Mouse (Mus musculus) forebrain, postnatal 0 days (tissue): Measurements from ENCODE around the gene Pum2. TPM values are rescaled to one million over a fixed set of nuclear protein-coding genes. Genes with fewer than 3 reads are reported as not detected.

Experiments used
- ATAC-seq: fragments of 200-750 bp; cut with Nextera tagmentation; 2 replicates; pipeline ENCODE4 v1.8.0; 2017; ENCODE audit warnings: mild to moderate bottlenecking, moderate library complexity
- DNase-seq: peaks from one replicate; pipeline ENCODE4 v3.0.0-alpha.2; 2015
- H3K27ac ChIP-seq: fragments of 300-500 bp; sonication (generic); 2 replicates; pipeline ENCODE4 v1.5.1; 2014; ENCODE audit warnings: low read depth, mild to moderate bottlenecking, antibody characterized with exemption, low read length, moderate library complexity, mixed read lengths
- H3K27me3 ChIP-seq: fragments of 300-500 bp; sonication (generic); 2 replicates; pipeline ENCODE4 v1.6.1; 2014; ENCODE audit warnings: mild to moderate bottlenecking, low read length, mixed read lengths; ENCODE audit not compliant: insufficient read depth
- H3K36me3 ChIP-seq: fragments of 300-500 bp; sonication (generic); 2 replicates; pipeline ENCODE4 v1.6.1; 2014; ENCODE audit warnings: mild to moderate bottlenecking, moderate library complexity; ENCODE audit not compliant: insufficient read depth
- H3K4me1 ChIP-seq: fragments of 300-500 bp; sonication (generic); 2 replicates; pipeline ENCODE4 v1.6.1; 2014; ENCODE audit warnings: antibody characterized with exemption; ENCODE audit not compliant: insufficient read depth
- H3K4me2 ChIP-seq: fragments of 300-500 bp; sonication (generic); 2 replicates; pipeline ENCODE4 v1.6.1; 2014; ENCODE audit warnings: low read depth, mild to moderate bottlenecking, moderate library complexity
- H3K4me3 ChIP-seq: fragments of 300-500 bp; sonication (generic); 2 replicates; pipeline ENCODE4 v1.5.1; 2014; ENCODE audit warnings: low read depth, low read length, mixed read lengths
- H3K9ac ChIP-seq: fragments of 300-500 bp; sonication (generic); 2 replicates; pipeline ENCODE4 v1.6.1; 2014; ENCODE audit warnings: mild to moderate bottlenecking
- H3K9me3 ChIP-seq: fragments of 300-500 bp; sonication (generic); 2 replicates; pipeline ENCODE4 v1.6.1; 2016; ENCODE audit warnings: low read length
- CTCF ChIP-seq: sonication (generic); IDR thresholded peaks from 2 replicates; pipeline ENCODE4 v1.5.1; 2016; ENCODE audit warnings: antibody characterized with exemption, control low read depth, low read depth
- WGBS: fragments of 180-500 bp; shearing (Covaris S2); extraction: QIAGEN DNeasy Blood & Tissue Kit; methylation state at CpG from one replicate; pipeline ENCODE4 v1.1.7; 2014; 5-methylcytosine and 5-hydroxymethylcytosine counted together
- polyA plus RNA-seq: library from polyadenylated mRNA; unstranded; fragments of >200 nt; fragmentation: Nextera tagmentation; extraction: Ambion mirVana; gene quantifications from 2 replicates; pipeline ENCODE4 v1.2.1, GENCODE M21; 2015
- total RNA-seq: library from RNA; depleted of rRNA; stranded (reverse); fragments of >200 nt; gene quantifications from 2 replicates; pipeline ENCODE4 v1.2.3, GENCODE M21; 2014

Pum2 gene
- total and polyA plus RNA-seq, 2 experiments from 2014 or later: 37.2 to 133 TPM

GRCm38 (mm10) chr12:8667473-8668255 is 6.3 kb upstream of the Pum2 start:
- no peaks in the 10 kb centered on the region for H3K4me1 ChIP-seq

GRCm38 (mm10) chr12:8669421-8669820 is 4.5 kb upstream of the Pum2 start:
- DNase-seq (no peak), ATAC-seq (no peak)
- H3K4me3 ChIP-seq: no peak overlapping the region
- no peak overlapping the region for H3K9ac ChIP-seq
- no peak overlapping the region for H3K4me2 ChIP-seq
- no peaks in the 10 kb centered on the region for H3K9me3 ChIP-seq
- no peaks in the 10 kb centered on the region for H3K27me3 ChIP-seq
- H3K36me3 ChIP-seq: no peaks in the 10 kb centered on the region
- peaks cover 5% of the 10 kb centered on the region for H3K4me1 ChIP-seq
- WGBS: 60% methylated on average over 4 of the region's 4 CpGs
- no peak for TF ChIP-seq CTCF
- H3K27ac ChIP-seq: no peak overlapping the region

More at GRCm38 (mm10) chr12:8667473-8668255, 6.3 kb upstream of the Pum2 start:
- WGBS: 86% methylated on average over 4 of the region's 4 CpGs
- Histone ChIP-seq H3K9ac (no peak overlapping the region), H3K9me3 (no peaks in the 10 kb centered on the region), H3K27me3 (no peaks in the 10 kb centered on the region), H3K27ac (no peak overlapping the region), H3K4me2 (no peak overlapping the region), H3K36me3 (no peaks in the 10 kb centered on the region), H3K4me3 (no peak overlapping the region)
- DNase-seq: no peak
- TF ChIP-seq CTCF: no peak
- no peak for ATAC-seq

- TF ChIP-seq CTCF: no peak
- whole genome bisulfite sequencing: 34% methylated on average over 3 of the region's 3 CpGs
- peaks cover 5% of the 10 kb centered on the region for H3K4me1 ChIP-seq
Measured at GRCm38 (mm10) chr12:8669846-8670245, 4.1 kb upstream of the Pum2 start.

GRCm38 (mm10) chr12:8673121-8673973 is 587 bp upstream of the Pum2 start:
- WGBS: 29% methylated on average over 17 of the region's 17 CpGs
- ATAC-seq: peak; percentile 69

More at GRCm38 (mm10) chr12:8669846-8670245, 4.1 kb upstream of the Pum2 start:
- Histone ChIP-seq H3K9me3 (no peaks in the 10 kb centered on the region), H3K4me3 (no peak overlapping the region), H3K4me2 (no peak overlapping the region), H3K27me3 (no peaks in the 10 kb centered on the region), H3K27ac (no peak overlapping the region), H3K36me3 (no peaks in the 10 kb centered on the region), H3K9ac (no peak overlapping the region)
- ATAC-seq (no peak), DNase-seq (no peak)

GRCm38 (mm10) chr12:8674377-8674864 is 487 bp downstream of the Pum2 start:
- peak; percentile 69 for ATAC-seq
- Histone ChIP-seq H3K36me3 (no peaks in the 10 kb centered on the region), H3K9me3 (no peaks in the 10 kb centered on the region), H3K4me3 (peak overlapping the region; percentile 97), H3K4me2 (peak overlapping the region; percentile 66), H3K4me1 (peaks cover 20% of the 10 kb centered on the region), H3K27ac (peak overlapping the region; percentile 99), H3K27me3 (no peaks in the 10 kb centered on the region), H3K9ac (peak overlapping the region; percentile 98)
- WGBS: 4% methylated on average over 44 of the region's 62 CpGs
- DNase-seq: peak; percentile 70
- no peak for TF ChIP-seq CTCF

More at GRCm38 (mm10) chr12:8673121-8673973, 587 bp upstream of the Pum2 start:
- H3K4me2 ChIP-seq: peak overlapping the region; percentile 55
- H3K4me3 ChIP-seq: peak overlapping the region; percentile 97
- H3K36me3 ChIP-seq: no peaks in the 10 kb centered on the region
- H3K9ac ChIP-seq: peak overlapping the region; percentile 98
- no peaks in the 10 kb centered on the region for H3K27me3 ChIP-seq
- no peaks in the 10 kb centered on the region for H3K9me3 ChIP-seq
- H3K27ac ChIP-seq: peak overlapping the region; percentile 99
- no peak; the same call in 1 of the 2 replicates for TF ChIP-seq CTCF
- DNase-seq: no peak
- H3K4me1 ChIP-seq: peaks cover 20% of the 10 kb centered on the region

DNA sequence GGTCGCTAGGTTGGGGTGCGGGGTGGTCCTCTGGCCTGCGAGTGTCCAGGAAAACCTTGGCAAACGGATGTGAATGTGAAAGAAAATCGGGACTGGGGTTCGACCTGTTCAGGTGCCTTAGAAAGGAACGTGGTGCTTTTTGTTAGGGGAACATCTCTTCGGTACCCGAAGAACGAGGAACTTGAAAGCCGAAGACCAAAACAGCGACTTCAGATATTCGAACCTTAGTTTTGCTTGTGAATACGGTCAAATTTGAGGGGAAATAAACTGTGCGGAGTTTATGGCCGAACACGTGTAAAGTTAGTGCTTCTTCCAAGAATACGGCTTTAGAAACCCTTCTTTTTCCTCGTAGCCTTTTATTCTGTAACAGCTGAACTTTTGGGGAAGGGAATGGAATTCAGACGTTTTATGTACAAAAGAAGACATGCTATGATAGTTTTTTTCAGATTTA is 982 bp downstream of the Pum2 start:
- Histone ChIP-seq H3K9ac (peak overlapping the region; percentile 98), H3K9me3 (no peaks in the 10 kb centered on the region), H3K27ac (peak overlapping the region; percentile 99), H3K36me3 (no peaks in the 10 kb centered on the region), H3K4me2 (peak overlapping the region; percentile 66), H3K4me1 (peaks cover 20% of the 10 kb centered on the region), H3K4me3 (peak overlapping the region; percentile 97), H3K27me3 (no peaks in the 10 kb centered on the region)
- peak; percentile 46 for DNase-seq
- TF ChIP-seq CTCF: no peak
- WGBS: under 1% methylated on average over 20 of the region's 20 CpGs
- ATAC-seq: no peak

DNA sequence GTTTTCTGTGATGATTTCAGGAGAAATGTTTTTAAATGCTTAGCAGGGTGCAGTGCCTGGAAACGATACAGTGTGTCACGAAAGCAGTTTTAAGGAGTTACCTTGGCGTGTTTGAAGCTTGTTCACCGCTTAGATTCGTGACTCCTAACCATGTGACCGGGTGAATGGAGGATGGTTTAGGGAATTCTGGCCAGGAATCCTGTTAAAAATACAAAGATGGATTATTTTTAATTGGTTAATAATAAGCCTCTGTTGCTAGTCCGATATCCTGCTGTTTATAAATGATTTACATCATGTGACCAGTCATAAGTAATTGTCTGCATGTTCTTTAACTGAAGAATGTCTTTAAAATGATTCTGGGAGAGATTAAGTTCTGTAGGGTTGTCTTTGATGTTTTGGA is 1.4 kb downstream of the Pum2 start:
- no peak overlapping the region for H3K27ac ChIP-seq
- no peak for DNase-seq

More for the DNA sequence above, 1.4 kb downstream of the Pum2 start:
- Histone ChIP-seq H3K4me3 (peak overlapping the region; percentile 97), H3K36me3 (no peaks in the 10 kb centered on the region), H3K4me2 (peak overlapping the region; percentile 66), H3K9ac (peak overlapping the region; percentile 98), H3K27me3 (no peaks in the 10 kb centered on the region), H3K4me1 (peaks cover 20% of the 10 kb centered on the region), H3K9me3 (no peaks in the 10 kb centered on the region)
- WGBS: under 1% methylated on average over 7 of the region's 7 CpGs
- TF ChIP-seq CTCF: no peak
- no peak for ATAC-seq
